Mouse (Mus musculus): ENCODE results near the gene Pdcd11.
A peak's percentile ranks its signal among the peaks of the same experiment; 100 is the strongest.

Gene Pdcd11

GRCm38 (mm10) chr19:47168793-47169412, 78.3 kb downstream of the Pdcd11 start:
- DNase-seq (ENCODE audit: low spot score in 2 of 2) = peak; percentile 77 to 90

GRCm38 (mm10) chr19:47174515-47174914, 83.9 kb downstream of the Pdcd11 start:
- no peak for DNase-seq (ENCODE audit: low spot score in 2 of 2)

- DNase-seq (ENCODE audit: low spot score in 2 of 2) = no peak
Observed at GRCm38 (mm10) chr19:47175472-47175871, 84.9 kb downstream of the Pdcd11 start.

- DNase-seq (ENCODE audit: low spot score in 2 of 2) = no peak
Observed at GRCm38 (mm10) chr19:47176916-47177505, 86.4 kb downstream of the Pdcd11 start.

GRCm38 (mm10) chr19:47178001-47178400, 87.4 kb downstream of the Pdcd11 start:
- DNase-seq (ENCODE audit: low spot score in 2 of 2) = peak in 1 of 2 experiments; percentile 52

- DNase-seq (ENCODE audit: low spot score in 2 of 2) = peak in 1 of 2 experiments; percentile 56
Observed at GRCm38 (mm10) chr19:47178431-47179271, 88.1 kb downstream of the Pdcd11 start, which contains the start of gene Neurl1a. Gene Neurl1a, plus strand, starts transcription at chr19:47178820.

- DNase-seq (ENCODE audit: low spot score in 2 of 2) = peak in 1 of 2 experiments; percentile 31
Observed at GRCm38 (mm10) chr19:47179272-47179809, 88.8 kb downstream of the Pdcd11 start.

GRCm38 (mm10) chr19:47180011-47180410, 89.4 kb downstream of the Pdcd11 start:
- no peak for DNase-seq (ENCODE audit: low spot score in 2 of 2)

Measured in cerebellum, postnatal 4 days (tissue).